Mouse (Mus musculus) fibroblast of lung, adult 2 months (primary cell): Measurements from ENCODE around the gene Gm29797.

Source experiments
- DNase-seq: peaks from one replicate; pipeline ENCODE4 v3.0.0-alpha.2; 2011; ENCODE audit warnings: low read depth

The Gm29797 gene

GRCm38 (mm10) chr2:181696801-181697420, 40.1 kb downstream of the Gm29797 start:
- DNase-seq = no peak

GRCm38 (mm10) chr2:181698241-181698640, 41.4 kb downstream of the Gm29797 start, which contains the start of gene Lkaaear1:
Gene Lkaaear1, minus strand, starts transcription at chr2:181698442.
- DNase-seq = no peak

- peak; percentile 8 for DNase-seq
Observed at GRCm38 (mm10) chr2:181706668-181707067, 49.8 kb downstream of the Gm29797 start.
